Mouse (Mus musculus) lung, adult 2 months (tissue): ENCODE measurements around the gene Rab25.

ENCODE experiments used
- CTCF ChIP-seq: fragments of 200-500 bp; IDR thresholded peaks from 2 replicates; pipeline ENCODE4 v1.5.1; 2011; ENCODE audit warnings: mild to moderate bottlenecking, low read length, control low read depth; ENCODE audit not compliant: insufficient read depth
- POLR2A ChIP-seq: fragments of 200-500 bp; IDR thresholded peaks from 2 replicates; pipeline ENCODE4 v1.6.1; 2011; ENCODE audit warnings: low read depth, mild to moderate bottlenecking, control low read depth, low read length, borderline replicate concordance; ENCODE audit errors: extremely low read depth

DNA sequence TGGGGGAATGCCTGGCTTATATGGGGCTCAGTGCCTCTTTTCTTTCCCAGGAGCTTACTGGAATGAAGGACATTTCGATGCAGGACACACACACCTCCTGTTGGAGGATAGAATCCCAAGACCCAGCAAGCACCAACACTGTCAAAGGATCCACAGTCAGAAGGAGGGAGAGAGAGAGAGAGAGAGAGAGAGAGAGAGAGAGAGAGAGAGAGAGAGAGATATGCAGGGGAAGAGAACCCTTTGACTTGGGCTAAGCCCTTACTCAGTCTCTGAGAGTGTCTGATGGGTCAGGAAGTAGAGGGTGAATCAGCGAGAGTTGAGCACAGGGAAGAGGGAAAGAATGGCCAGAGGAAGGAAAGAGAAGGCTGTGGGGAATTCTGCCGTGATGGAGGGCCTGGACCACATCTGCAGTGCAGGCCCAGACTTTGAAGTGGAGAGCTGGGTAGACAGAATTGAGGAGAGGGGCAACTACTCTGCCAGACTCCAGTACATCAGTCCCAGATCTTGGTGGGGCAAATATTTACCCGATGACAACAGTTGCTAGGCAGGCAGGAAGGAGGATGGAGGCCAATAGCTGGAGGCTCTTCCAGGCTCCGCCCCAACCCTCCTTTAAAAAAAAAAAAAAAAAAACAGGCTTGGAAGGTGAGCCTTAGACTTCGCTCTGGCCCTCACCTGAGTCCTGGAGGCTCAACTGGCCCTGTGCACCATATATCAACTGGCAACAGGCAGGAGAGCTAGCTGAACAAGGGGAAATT is 35.8 kb downstream of the Rab25 start:
- TF ChIP-seq CTCF (no peak), POLR2A (no peak)
